Mouse (Mus musculus) lung, postnatal 36 days (tissue): Measurements from ENCODE around the gene Gtpbp3.

Source experiments
- DNase-seq: peaks from one replicate; pipeline ENCODE4 v3.0.0; 2022; ENCODE audit warnings: mixed read lengths

Gtpbp3 gene

GRCm38 (mm10) chr8:71470146-71470912 lies 17.6 kb upstream of the Gtpbp3 start:
- no peak for DNase-seq

- no peak for DNase-seq
These were observed 17.0 kb upstream of the Gtpbp3 start for GRCm38 (mm10) chr8:71470913-71471255.

GRCm38 (mm10) chr8:71471861-71472260 lies 16.0 kb upstream of the Gtpbp3 start:
- DNase-seq: no peak

GRCm38 (mm10) chr8:71472601-71473386 lies 15.1 kb upstream of the Gtpbp3 start:
- no peak for DNase-seq

- no peak for DNase-seq
These were observed 13.6 kb upstream of the Gtpbp3 start for GRCm38 (mm10) chr8:71474344-71474743.

- DNase-seq: no peak
These were observed 12.9 kb upstream of the Gtpbp3 start for GRCm38 (mm10) chr8:71474785-71475701.

- DNase-seq: no peak
These were observed 12.2 kb upstream of the Gtpbp3 start for GRCm38 (mm10) chr8:71475702-71476075.

- DNase-seq: peak; percentile 83
These were observed 11.6 kb upstream of the Gtpbp3 start for GRCm38 (mm10) chr8:71476099-71476940.

GRCm38 (mm10) chr8:71477196-71477845 lies 10.6 kb upstream of the Gtpbp3 start:
- peak; percentile 26 for DNase-seq

- DNase-seq: no peak
These were observed 9.0 kb upstream of the Gtpbp3 start for GRCm38 (mm10) chr8:71478943-71479342.

- DNase-seq: peak; percentile 61
These were observed 4.0 kb upstream of the Gtpbp3 start for GRCm38 (mm10) chr8:71483932-71484331.

GRCm38 (mm10) chr8:71484736-71485135 lies 3.2 kb upstream of the Gtpbp3 start:
- no peak for DNase-seq

GRCm38 (mm10) chr8:71485142-71486135 lies 2.5 kb upstream of the Gtpbp3 start, which contains the start of gene Ano8:
Ano8 (minus strand) TSS chr8:71485963.
- peak; percentile 93 for DNase-seq

GRCm38 (mm10) chr8:71486136-71486529 lies 1.8 kb upstream of the Gtpbp3 start:
- DNase-seq: peak; percentile 40

GRCm38 (mm10) chr8:71488454-71488853 lies 551 bp downstream of the Gtpbp3 start:
- peak; percentile 95 for DNase-seq

- peak; percentile 96 for DNase-seq
These were observed 7.1 kb downstream of the Gtpbp3 start for GRCm38 (mm10) chr8:71495039-71495438.

- peak; percentile 32 for DNase-seq
These were observed 7.9 kb downstream of the Gtpbp3 start for GRCm38 (mm10) chr8:71495811-71496210.

- peak; percentile 94 for DNase-seq
These were observed 8.6 kb downstream of the Gtpbp3 start for GRCm38 (mm10) chr8:71496481-71496880.

GRCm38 (mm10) chr8:71497077-71497645 lies 9.3 kb downstream of the Gtpbp3 start:
- no peak for DNase-seq
